Mouse (Mus musculus) forebrain, embryonic 10.5 days (tissue): Measurements from ENCODE around the gene Braf. TPM values are rescaled to one million over a fixed set of nuclear protein-coding genes. Genes with fewer than 3 reads are reported as not detected.
"Not testable (repeated sequence)": the region's sequence is repeated elsewhere in the genome, so short reads cannot be mapped to it uniquely, and the experiment has no call there.

Experiments used
- DNase-seq: peaks from one replicate; pipeline ENCODE4 v3.0.0-alpha.2; 2017; ENCODE audit warnings: low spot score; ENCODE audit errors: extremely low spot score
- H3K27ac ChIP-seq: fragments of 300-500 bp; sonication (generic); 2 replicates; pipeline ENCODE4 v1.5.1; 2016; ENCODE audit warnings: mild to moderate bottlenecking
- H3K27me3 ChIP-seq: fragments of 300-500 bp; sonication (generic); 2 replicates; pipeline ENCODE4 v1.6.1; 2016; ENCODE audit warnings: mild to moderate bottlenecking; ENCODE audit not compliant: poor library complexity, severe bottlenecking
- H3K36me3 ChIP-seq: fragments of 300-500 bp; sonication (generic); replicated peaks from 2 replicates; pipeline ENCODE4 v1.6.1; 2016; ENCODE audit warnings: mild to moderate bottlenecking, moderate library complexity
- H3K4me1 ChIP-seq: fragments of 300-500 bp; sonication (generic); 2 replicates; pipeline ENCODE4 v1.6.1; 2016
- H3K4me3 ChIP-seq: fragments of 300-500 bp; sonication (generic); 2 replicates; pipeline ENCODE4 v1.5.1; 2016; ENCODE audit warnings: mild to moderate bottlenecking, moderate library complexity
- H3K9me3 ChIP-seq: fragments of 300-500 bp; sonication (generic); 2 replicates; pipeline ENCODE4 v1.6.1; 2016; ENCODE audit warnings: mild to moderate bottlenecking, moderate library complexity
- WGBS: fragments of 180-500 bp; shearing (Covaris S2); methylation state at CpG from one replicate; pipeline ENCODE4 v1.1.7; 2016; 5-methylcytosine and 5-hydroxymethylcytosine counted together
- polyA plus RNA-seq: library from polyadenylated mRNA; unstranded; fragments of >200 nt; fragmentation: Nextera tagmentation; extraction: Ambion mirVana; gene quantifications from 2 replicates; pipeline ENCODE4 v1.2.1, GENCODE M21; 2016

Braf gene
- 18.6 and 18.8 TPM in 2 replicates for polyA plus RNA-seq

- peak within 1 kb of the TSS; percentile 96 for H3K27ac ChIP-seq
- peak within 1 kb of the TSS; percentile 88 for H3K4me3 ChIP-seq
- 1% methylated on average over 80 of the region's 101 CpGs for WGBS
- H3K4me1 ChIP-seq = peaks cover 34% of the 10 kb centered on the region
- H3K9me3 ChIP-seq = no peaks in the 10 kb centered on the region
- peak; percentile 88 for DNase-seq
- no peaks in the 10 kb centered on the region for H3K36me3 ChIP-seq
- no peaks in the 10 kb centered on the region for H3K27me3 ChIP-seq
Observed at GRCm38 (mm10) chr6:39724866-39725711, at the start of gene Braf. TSS of gene Braf (minus strand) at chr6:39725463.

DNA sequence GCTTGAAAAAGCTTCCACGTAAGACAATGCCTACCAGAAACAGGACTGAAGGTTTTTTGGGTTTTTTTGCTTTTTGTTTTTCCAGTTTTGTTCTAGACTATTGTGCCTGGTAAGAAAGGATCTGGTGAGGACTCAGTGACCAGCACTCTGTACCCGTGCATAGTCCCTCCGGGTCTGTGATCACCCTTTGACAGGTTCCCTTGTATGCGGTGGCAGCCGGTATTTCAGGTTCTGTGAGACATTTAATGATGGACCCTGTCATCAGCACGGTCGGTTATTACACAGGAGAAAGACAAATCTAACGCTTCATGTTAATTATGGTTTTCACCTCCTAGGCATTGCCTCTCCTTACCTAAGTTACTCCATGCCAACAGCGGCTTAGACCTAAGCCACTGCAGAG is 49.8 kb upstream of the Braf start:
- Histone ChIP-seq H3K4me3 (no peak overlapping the region), H3K4me1 (no peaks in the 10 kb centered on the region), H3K27me3 (no peaks in the 10 kb centered on the region), H3K36me3 (no peaks in the 10 kb centered on the region), H3K27ac (no peak overlapping the region), H3K9me3 (no peaks in the 10 kb centered on the region)
- 89% methylated on average over 9 of the region's 9 CpGs for WGBS
- DNase-seq = no peak

GRCm38 (mm10) chr6:39757229-39757628 is 32.0 kb upstream of the Braf start:
- H3K4me1 ChIP-seq = no peaks in the 10 kb centered on the region
- WGBS = 93% methylated on average over 2 of the region's 2 CpGs
- DNase-seq = no peak

GRCm38 (mm10) chr6:39749881-39750280 is 24.6 kb upstream of the Braf start:
- no peaks in the 10 kb centered on the region for H3K36me3 ChIP-seq
- H3K9me3 ChIP-seq = no peaks in the 10 kb centered on the region
- no peak for DNase-seq
- peaks cover 30% of the 10 kb centered on the region for H3K27me3 ChIP-seq
- 26% methylated on average over 6 of the region's 6 CpGs for WGBS
- H3K4me3 ChIP-seq = no peak overlapping the region
- no peak overlapping the region for H3K27ac ChIP-seq
- H3K4me1 ChIP-seq = peaks cover 15% of the 10 kb centered on the region

More at GRCm38 (mm10) chr6:39757229-39757628, 32.0 kb upstream of the Braf start:
- H3K36me3 ChIP-seq = no peaks in the 10 kb centered on the region
- no peak overlapping the region for H3K4me3 ChIP-seq
- H3K27ac ChIP-seq = no peak overlapping the region
- no peaks in the 10 kb centered on the region for H3K27me3 ChIP-seq
- no peaks in the 10 kb centered on the region for H3K9me3 ChIP-seq

- Histone ChIP-seq H3K4me3 (no peak overlapping the region), H3K36me3 (no peaks in the 10 kb centered on the region), H3K4me1 (peaks cover 15% of the 10 kb centered on the region), H3K9me3 (no peaks in the 10 kb centered on the region), H3K27me3 (peaks cover 30% of the 10 kb centered on the region), H3K27ac (no peak overlapping the region)
- DNase-seq = no peak
- WGBS = 24% methylated on average over 1 of the region's 1 CpGs
Observed at GRCm38 (mm10) chr6:39747094-39747493, 21.8 kb upstream of the Braf start.

DNA sequence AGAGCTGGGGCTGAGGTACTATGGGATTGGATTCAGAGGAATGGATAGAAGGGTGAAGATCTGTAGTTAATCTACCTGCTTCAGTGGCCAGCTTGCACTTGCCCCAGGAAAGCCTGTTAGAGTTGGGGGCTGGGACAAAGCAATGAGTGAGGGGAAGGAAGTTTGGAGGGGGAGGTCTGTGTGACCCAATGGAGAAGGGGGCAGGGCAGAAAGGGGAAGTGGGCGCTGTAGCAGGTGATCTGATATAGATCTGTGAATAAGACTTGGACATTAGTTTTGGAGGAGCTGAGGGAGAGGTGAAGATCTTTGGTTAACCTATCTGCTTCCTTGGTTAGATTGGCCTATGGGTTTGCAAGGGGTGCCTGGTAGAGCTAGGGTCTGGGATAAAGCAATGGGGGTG is 20.2 kb upstream of the Braf start:
- Histone ChIP-seq H3K4me1 (peaks cover 15% of the 10 kb centered on the region), H3K27me3 (peaks cover 30% of the 10 kb centered on the region), H3K36me3 (no peaks in the 10 kb centered on the region), H3K27ac (no peak overlapping the region), H3K9me3 (no peaks in the 10 kb centered on the region), H3K4me3 (no peak overlapping the region)
- no peak for DNase-seq
- WGBS = 90% methylated on average over 1 of the region's 1 CpGs

GRCm38 (mm10) chr6:39739698-39740097 is 14.4 kb upstream of the Braf start:
- H3K9me3 ChIP-seq, H3K27me3 ChIP-seq, H3K4me1 ChIP-seq, H3K36me3 ChIP-seq, DNase-seq, H3K4me3 ChIP-seq, H3K27ac ChIP-seq: not testable (repeated sequence)
- WGBS = 87% methylated on average over 9 of the region's 9 CpGs

DNA sequence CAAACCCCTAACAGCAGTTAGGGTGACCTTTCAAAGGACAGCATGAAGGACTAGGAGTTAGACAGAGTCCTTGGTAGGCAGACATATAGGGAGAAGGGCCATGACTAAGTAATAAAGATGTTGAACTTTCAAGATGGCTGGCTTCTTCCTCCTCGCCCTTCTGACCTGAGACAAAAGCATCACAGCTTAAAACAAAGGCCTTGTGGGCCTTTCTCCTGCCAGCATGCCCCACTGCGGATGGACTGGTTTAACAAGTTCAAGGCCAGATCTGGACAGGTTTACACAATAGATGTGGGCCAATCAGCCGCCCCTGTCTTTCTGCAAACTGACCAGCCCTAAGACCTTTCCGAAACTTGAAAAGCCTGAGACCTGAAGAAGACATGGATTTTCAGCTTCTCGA is 2.8 kb upstream of the Braf start:
- Histone ChIP-seq H3K4me3 (no peak overlapping the region), H3K27ac (no peak overlapping the region), H3K36me3 (no peaks in the 10 kb centered on the region), H3K9me3 (no peaks in the 10 kb centered on the region), H3K4me1 (peaks cover 14% of the 10 kb centered on the region), H3K27me3 (no peaks in the 10 kb centered on the region)
- WGBS = 85% methylated on average over 5 of the region's 5 CpGs
- DNase-seq = no peak

GRCm38 (mm10) chr6:39726149-39726548 is 886 bp upstream of the Braf start:
- H3K4me1 ChIP-seq = peaks cover 25% of the 10 kb centered on the region
- WGBS = 89% methylated on average over 3 of the region's 3 CpGs
- DNase-seq = no peak
- H3K27ac ChIP-seq = no peak overlapping the region
- no peaks in the 10 kb centered on the region for H3K36me3 ChIP-seq
- no peaks in the 10 kb centered on the region for H3K9me3 ChIP-seq
- H3K4me3 ChIP-seq = no peak overlapping the region
- H3K27me3 ChIP-seq = no peaks in the 10 kb centered on the region

DNA sequence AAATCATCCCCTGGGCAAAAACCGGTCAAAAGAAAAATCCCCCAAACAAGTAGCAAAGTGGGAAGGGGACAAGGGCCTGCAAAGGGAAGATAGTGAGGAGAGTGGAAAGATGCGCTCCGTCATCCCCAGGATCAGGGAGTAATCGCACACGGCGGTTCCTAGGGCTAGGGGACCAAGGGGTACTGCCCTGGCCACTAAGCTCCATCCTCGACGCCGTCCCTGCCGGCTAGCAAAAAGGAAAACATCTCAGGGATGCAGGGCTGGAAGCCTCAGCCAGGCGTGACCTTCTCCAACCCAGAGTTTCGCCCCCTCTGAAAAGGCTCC is 759 bp downstream of the Braf start:
- WGBS = under 1% methylated on average over 12 of the region's 12 CpGs

GRCm38 (mm10) chr6:39724071-39724470 is 1.2 kb downstream of the Braf start:
- H3K4me3 ChIP-seq = peak overlapping the region; percentile 88
- no peak for DNase-seq
- H3K27me3 ChIP-seq = no peaks in the 10 kb centered on the region
- H3K27ac ChIP-seq = peak overlapping the region; percentile 96
- no peaks in the 10 kb centered on the region for H3K36me3 ChIP-seq
- H3K4me1 ChIP-seq = peaks cover 34% of the 10 kb centered on the region
- H3K9me3 ChIP-seq = no peaks in the 10 kb centered on the region
- WGBS = 3% methylated on average over 7 of the region's 7 CpGs

More for the DNA sequence above, 759 bp downstream of the Braf start:
- H3K27me3 ChIP-seq = no peaks in the 10 kb centered on the region
- H3K36me3 ChIP-seq = no peaks in the 10 kb centered on the region
- peak overlapping the region; percentile 96 for H3K27ac ChIP-seq
- H3K4me3 ChIP-seq = peak overlapping the region; percentile 88
- peaks cover 34% of the 10 kb centered on the region for H3K4me1 ChIP-seq
- DNase-seq = no peak
- no peaks in the 10 kb centered on the region for H3K9me3 ChIP-seq

- no peak overlapping the region for H3K4me3 ChIP-seq
- H3K4me1 ChIP-seq = peaks cover 24% of the 10 kb centered on the region
- 90% methylated on average over 6 of the region's 6 CpGs for WGBS
- H3K9me3 ChIP-seq = no peaks in the 10 kb centered on the region
- H3K27me3 ChIP-seq = no peaks in the 10 kb centered on the region
- H3K27ac ChIP-seq = no peak overlapping the region
- H3K36me3 ChIP-seq = no peaks in the 10 kb centered on the region
- no peak for DNase-seq
Observed at GRCm38 (mm10) chr6:39718567-39718966, 6.7 kb downstream of the Braf start.

DNA sequence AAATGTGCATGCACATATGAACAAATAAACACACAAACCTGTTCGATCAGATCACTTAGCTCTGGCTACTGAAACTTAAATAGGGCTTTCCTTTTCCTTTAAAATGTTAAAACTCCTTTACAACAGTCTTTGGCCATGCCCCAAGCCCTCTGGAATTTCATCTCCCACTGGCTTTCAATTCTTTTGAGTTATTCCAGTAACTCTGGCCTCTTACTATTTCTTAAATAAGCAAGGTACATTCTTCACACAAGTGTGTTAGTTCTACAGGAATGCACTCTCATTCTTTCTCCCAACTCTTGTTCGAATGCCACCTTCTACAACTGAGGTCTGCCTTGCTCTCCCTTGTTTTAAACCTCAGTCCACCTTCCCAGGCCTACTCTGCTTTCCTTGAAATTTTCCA is 8.2 kb downstream of the Braf start:
- no peak for DNase-seq
- no peak overlapping the region for H3K27ac ChIP-seq
- H3K9me3 ChIP-seq = no peaks in the 10 kb centered on the region
- peaks cover 12% of the 10 kb centered on the region for H3K4me1 ChIP-seq
- H3K4me3 ChIP-seq = no peak overlapping the region
- WGBS = 89% methylated on average over 2 of the region's 2 CpGs
- H3K27me3 ChIP-seq = no peaks in the 10 kb centered on the region
- no peaks in the 10 kb centered on the region for H3K36me3 ChIP-seq
